Mouse (Mus musculus) ES-Bruce4 (cell line): Measurements from ENCODE around the gene Cib1. TPM values are rescaled to one million over a fixed set of nuclear protein-coding genes. Genes with fewer than 3 reads are reported as not detected.

Experiments
- H3K27ac ChIP-seq: 2 replicates; pipeline ENCODE4 v1.5.1; 2012; ENCODE audit warnings: low read length, inconsistent platforms; ENCODE audit not compliant: insufficient read depth
- H3K27me3 ChIP-seq: 2 replicates; pipeline ENCODE4 v1.6.1; 2012; ENCODE audit warnings: mild to moderate bottlenecking, low read length, inconsistent platforms; ENCODE audit not compliant: control insufficient read depth, poor library complexity, insufficient read depth, severe bottlenecking
- H3K36me3 ChIP-seq: 2 replicates; pipeline ENCODE4 v1.6.1; 2012; ENCODE audit warnings: inconsistent platforms, mild to moderate bottlenecking, low read length, moderate library complexity; ENCODE audit not compliant: control insufficient read depth, poor library complexity, insufficient read depth, severe bottlenecking
- H3K4me1 ChIP-seq: one replicate; pipeline ENCODE4 v1.8.1; 2011; ENCODE audit warnings: low read length; ENCODE audit not compliant: control insufficient read depth, insufficient read depth
- H3K4me3 ChIP-seq: 2 replicates; pipeline ENCODE4 v1.5.1; 2011; ENCODE audit warnings: low read depth, mild to moderate bottlenecking, low read length
- H3K9ac ChIP-seq: 2 replicates; pipeline ENCODE4 v1.6.1; 2012; ENCODE audit warnings: low read depth, mild to moderate bottlenecking, inconsistent platforms; ENCODE audit not compliant: poor library complexity, severe bottlenecking
- H3K9me3 ChIP-seq: replicated peaks from 2 replicates; pipeline ENCODE4 v1.6.1; 2012; ENCODE audit warnings: mild to moderate bottlenecking, low read length, inconsistent platforms; ENCODE audit not compliant: control insufficient read depth, poor library complexity, insufficient read depth, severe bottlenecking
- CTCF ChIP-seq: IDR thresholded peaks from one replicate; pipeline ENCODE4 v1.8.1; 2011; ENCODE audit warnings: low read depth, low read length
- EP300 ChIP-seq: IDR thresholded peaks from 2 replicates; pipeline ENCODE4 v1.6.1; 2011; ENCODE audit warnings: low read depth, low read length; ENCODE audit not compliant: insufficient read depth
- POLR2A ChIP-seq: IDR thresholded peaks from one replicate; pipeline ENCODE4 v1.8.1; 2011; ENCODE audit warnings: low read length; ENCODE audit not compliant: insufficient read depth
- polyA plus RNA-seq: library from polyadenylated mRNA; stranded (reverse); fragments of >200 nt; gene quantifications from 2 replicates; pipeline ENCODE4 v1.2.4, GENCODE M21; 2011; ENCODE audit warnings: low read depth; ENCODE audit not compliant: missing spikeins, insufficient read depth, insufficient read length

Gene Cib1
- polyA plus RNA-seq, 1 experiment, result 38.4 TPM

GRCm38 (mm10) chr7:80178037-80178729 is 54.4 kb downstream of the Cib1 start:
- no peaks in the 10 kb centered on the region for H3K9me3 ChIP-seq
- H3K9ac ChIP-seq, result no peak overlapping the region
- no peaks in the 10 kb centered on the region for H3K27me3 ChIP-seq
- no peaks in the 10 kb centered on the region for H3K4me1 ChIP-seq
- TF ChIP-seq POLR2A (no peak), EP300 (no peak), CTCF (no peak)
- H3K4me3 ChIP-seq, result no peak overlapping the region
- H3K27ac ChIP-seq, result no peak overlapping the region
- H3K36me3 ChIP-seq, result no peaks in the 10 kb centered on the region

- H3K9ac ChIP-seq, result no peak overlapping the region
- H3K9me3 ChIP-seq, result no peaks in the 10 kb centered on the region
- no peaks in the 10 kb centered on the region for H3K4me1 ChIP-seq
- TF ChIP-seq CTCF (no peak), POLR2A (no peak), EP300 (no peak)
- H3K4me3 ChIP-seq, result no peak overlapping the region
- no peaks in the 10 kb centered on the region for H3K27me3 ChIP-seq
- no peaks in the 10 kb centered on the region for H3K36me3 ChIP-seq
- H3K27ac ChIP-seq, result no peak overlapping the region
Observed at GRCm38 (mm10) chr7:80177438-80177837, 55.2 kb downstream of the Cib1 start.

Other genes starting within 250 kb of the Cib1 start
- gene Zfp710, start 208.0 kb downstream of the Cib1 start, polyA plus RNA-seq, result 80.1 and 86.7 TPM in 2 replicates
- gene Idh2, start 117.4 kb downstream of the Cib1 start, polyA plus RNA-seq, result 178 and 182 TPM in 2 replicates
- gene Sema4b, start 46.0 kb downstream of the Cib1 start, polyA plus RNA-seq, result 27.1 and 29.0 TPM in 2 replicates
- gene Gdpgp1, start 52 bp upstream of the Cib1 start, polyA plus RNA-seq, result 3.3 and 4.3 TPM in 2 replicates
- gene Ttll13, start 13.6 kb upstream of the Cib1 start, polyA plus RNA-seq, result 0.84 and 1.2 TPM in 2 replicates
- 29.1 and 32.5 TPM in 2 replicates for gene Ngrn, start 28.4 kb upstream of the Cib1 start, polyA plus RNA-seq
- 15.7 and 16.2 TPM in 2 replicates for gene Vps33b, start 36.8 kb upstream of the Cib1 start, polyA plus RNA-seq
- gene Prc1, start 61.6 kb upstream of the Cib1 start, polyA plus RNA-seq, result 246 and 258 TPM in 2 replicates
- gene Rccd1, start 91.6 kb upstream of the Cib1 start, polyA plus RNA-seq, result 16.3 and 26.5 TPM in 2 replicates
- 24.0 and 25.3 TPM in 2 replicates for gene Unc45a, start 108.2 kb upstream of the Cib1 start, polyA plus RNA-seq
- gene Hddc3, start 110.3 kb upstream of the Cib1 start, polyA plus RNA-seq, result 9.7 and 12.8 TPM in 2 replicates
- 16.1 and 18.1 TPM in 2 replicates for gene Man2a2, start 138.6 kb upstream of the Cib1 start, polyA plus RNA-seq
- gene Fes, start 155.1 kb upstream of the Cib1 start, polyA plus RNA-seq, result 0.76 and 3.1 TPM in 2 replicates
- 32.5 and 40.3 TPM in 2 replicates for gene Furin, start 172.6 kb upstream of the Cib1 start, polyA plus RNA-seq